Mouse (Mus musculus) left cerebral cortex, adult 8-10 months (tissue): ENCODE measurements around the gene Lman2l. TPM values are rescaled to one million over a fixed set of nuclear protein-coding genes. Genes with fewer than 3 reads are reported as not detected.
A peak's percentile ranks its signal among the peaks of the same experiment; 100 is the strongest.

Source experiments
- DNase-seq, 2 experiments: peaks; one replicate each; pipeline ENCODE4 v3.0.0; 2022; ENCODE audit warnings: low spot score in 2 of 2
- total RNA-seq, 4 experiments: library from RNA; stranded (reverse); gene quantifications; 2 replicates each; pipeline ENCODE4 v1.2.4; 2022

The Lman2l gene
- total RNA-seq, 4 experiments from 2014 or later: 36.4 to 46.7 (median 39.1) TPM

DNA sequence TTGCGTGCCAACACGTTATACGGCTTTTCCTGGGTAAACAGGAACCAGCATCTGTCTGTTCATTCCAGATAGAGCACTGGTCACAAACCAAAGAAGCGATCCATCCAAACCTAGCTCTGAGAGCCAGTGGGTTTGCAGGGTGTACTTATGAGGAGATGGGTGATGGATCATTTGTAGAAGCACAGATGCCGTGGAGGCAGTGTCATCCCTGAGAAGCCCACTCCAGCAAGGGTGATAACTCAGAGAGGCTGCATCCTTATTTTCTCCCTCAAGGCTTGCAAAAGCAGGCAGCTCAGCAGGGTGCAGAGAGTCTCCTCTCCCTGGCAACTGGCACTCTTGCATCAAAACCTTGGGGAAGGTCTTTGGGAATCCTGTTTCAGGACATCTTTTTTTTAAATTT lies 13.1 kb upstream of the Lman2l start:
- no peak for DNase-seq

DNA sequence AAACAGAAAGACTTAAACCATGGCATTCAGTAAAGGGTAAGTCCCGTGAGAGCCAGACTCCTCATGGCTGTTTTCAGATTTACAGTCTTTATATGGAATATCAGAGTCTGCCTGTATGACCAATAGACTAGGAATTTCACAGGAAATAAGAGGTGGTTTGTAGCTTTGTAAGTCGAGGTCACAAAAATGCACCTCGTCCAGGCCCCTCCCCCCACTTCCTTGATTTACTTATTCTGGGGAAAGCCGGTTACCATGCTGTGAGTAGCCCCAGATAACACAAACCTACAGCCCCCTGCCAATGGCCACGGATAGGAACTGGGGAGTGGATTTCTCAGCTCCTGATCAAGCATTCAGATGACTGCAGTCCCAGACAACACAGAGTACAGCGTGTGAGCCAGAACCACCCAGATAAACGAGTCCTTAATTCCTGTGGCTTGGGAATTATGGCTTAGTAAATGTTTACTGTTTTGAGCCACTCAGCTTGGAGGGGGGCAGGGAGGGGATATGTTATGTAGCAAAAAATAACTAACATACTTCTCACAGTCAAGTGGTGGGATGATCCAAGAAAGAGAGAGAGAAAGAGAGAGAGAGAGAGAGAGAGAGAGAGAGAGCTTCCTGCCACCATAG lies 12.4 kb upstream of the Lman2l start:
- no peak for DNase-seq

DNA sequence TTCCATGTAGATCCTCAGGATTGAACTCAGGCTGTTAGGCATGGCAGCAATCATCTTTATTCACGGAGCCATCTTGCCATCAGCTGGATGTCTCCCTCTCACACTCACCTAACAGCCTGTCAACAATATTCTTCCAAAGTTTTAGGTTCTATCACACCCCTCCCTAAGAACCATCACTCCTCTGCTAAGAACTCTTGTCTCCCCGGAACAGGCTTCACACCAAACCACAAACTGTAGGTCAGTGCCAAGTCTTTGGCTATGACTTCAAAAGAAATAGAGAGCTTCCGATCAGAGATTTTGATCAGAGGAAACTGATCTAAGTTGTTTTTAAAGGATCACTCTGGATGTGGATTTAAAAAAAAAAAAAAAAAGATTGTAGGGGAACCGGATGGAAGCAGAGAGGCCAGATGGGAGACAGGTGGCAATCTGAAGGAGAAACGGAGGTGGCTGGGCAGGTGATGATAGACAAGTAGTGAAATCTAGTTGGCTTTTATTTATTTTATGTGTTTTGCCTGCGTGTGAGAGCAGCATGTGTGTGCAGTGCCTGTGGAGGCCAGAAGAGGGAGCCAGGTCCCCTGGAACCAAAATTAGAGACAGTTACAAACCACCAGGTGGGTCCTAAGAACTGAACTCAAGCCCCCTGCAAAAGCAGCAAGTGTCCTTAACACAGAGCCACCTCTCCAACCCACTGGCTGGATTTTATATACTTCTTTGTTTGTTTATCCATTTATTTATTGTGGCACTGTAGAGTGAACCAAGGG lies 9.2 kb upstream of the Lman2l start:
- DNase-seq: no peak

DNA sequence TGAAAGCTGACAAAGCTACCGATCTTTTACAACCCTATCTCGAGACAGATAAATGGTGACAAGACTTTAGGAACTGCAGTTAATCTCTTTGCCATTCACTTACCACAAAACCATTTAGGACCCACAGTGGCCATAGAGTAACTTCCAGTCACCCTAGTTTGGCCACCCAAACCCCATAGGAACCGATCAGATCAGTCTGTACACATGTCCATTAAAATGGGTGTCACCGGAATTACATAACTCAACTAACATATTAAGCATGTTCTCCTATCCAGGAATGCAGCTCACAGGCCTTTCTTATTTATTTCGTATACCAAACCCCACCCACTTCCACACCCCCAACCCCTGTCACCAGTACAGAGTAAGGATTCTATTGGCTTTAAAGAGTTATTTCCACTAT lies 1.8 kb upstream of the Lman2l start:
- DNase-seq: no peak

DNA sequence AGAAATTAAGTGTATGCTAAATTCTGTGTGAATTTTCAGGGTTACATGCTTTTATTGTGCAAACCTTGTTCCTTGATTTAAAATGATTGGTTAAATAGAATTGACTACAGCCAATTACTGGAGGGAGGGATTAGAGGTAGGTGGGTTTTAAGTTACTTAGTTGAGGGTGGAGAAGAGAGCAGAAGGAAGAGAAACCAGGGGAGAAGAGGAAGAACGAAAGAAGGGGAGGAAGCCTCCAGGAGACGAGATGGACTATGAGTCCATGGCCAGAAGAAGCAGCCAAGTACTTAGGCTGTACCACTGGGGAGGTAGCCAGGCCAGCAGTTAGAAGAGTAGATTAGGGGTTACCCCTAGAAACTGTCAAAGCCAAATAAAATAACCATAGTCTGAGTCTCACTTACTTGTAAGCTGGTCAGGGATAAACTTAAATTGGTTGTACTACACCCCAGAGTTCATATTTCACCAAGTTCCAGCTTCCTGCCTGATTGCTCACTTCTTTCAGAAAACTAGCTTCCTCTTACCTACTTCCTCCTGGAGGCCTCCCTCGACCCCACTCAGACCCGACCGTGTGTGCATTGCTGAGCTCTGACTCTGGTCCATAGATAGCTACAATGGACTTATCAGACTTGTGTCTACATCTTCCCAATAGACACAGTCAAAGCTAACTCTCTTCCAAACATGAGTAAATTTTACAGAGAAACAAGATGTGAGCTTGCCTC lies 1.2 kb upstream of the Lman2l start:
- no peak for DNase-seq

DNA sequence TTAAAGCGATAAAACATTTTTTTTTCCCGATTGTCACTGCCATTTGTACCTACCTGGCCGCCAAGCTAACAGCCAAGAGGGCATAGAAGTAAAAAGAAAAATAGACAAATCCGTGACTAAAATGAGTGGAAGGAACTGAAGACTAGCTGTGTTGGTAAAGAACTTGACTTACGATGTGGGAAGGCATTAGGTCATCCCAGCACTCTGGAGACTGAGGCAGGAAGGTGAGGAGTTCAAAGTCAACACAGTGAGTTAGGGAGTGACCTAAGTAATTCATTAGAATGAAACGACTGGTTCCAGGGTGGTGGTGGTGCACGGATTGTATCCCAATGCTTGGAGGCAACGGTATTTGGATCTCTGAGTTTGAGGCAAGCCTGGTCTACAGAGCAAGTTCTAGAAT lies 437 bp upstream of the Lman2l start:
- no peak for DNase-seq

DNA sequence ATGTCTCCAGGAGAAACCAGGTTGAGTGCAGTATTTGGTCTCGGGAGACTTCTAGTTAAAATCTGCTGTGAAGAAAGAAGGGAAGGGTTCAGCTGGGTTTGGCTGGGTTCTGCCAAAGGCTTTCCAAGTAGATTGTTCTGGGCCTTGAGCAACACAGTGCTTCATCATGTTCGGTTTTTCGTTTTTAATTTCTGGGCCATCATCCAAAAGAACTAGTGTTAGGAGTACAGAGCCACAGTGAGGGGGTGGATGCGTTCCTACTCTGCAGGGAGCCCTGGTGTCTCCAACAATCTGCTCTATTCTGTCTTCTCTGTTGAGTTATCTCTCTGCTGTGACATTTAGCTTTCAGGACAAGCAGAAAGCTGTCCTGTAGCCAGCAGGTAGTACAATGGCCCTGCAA lies 4.0 kb downstream of the Lman2l start:
- DNase-seq: peak in 1 of 2 experiments; percentile 65

DNA sequence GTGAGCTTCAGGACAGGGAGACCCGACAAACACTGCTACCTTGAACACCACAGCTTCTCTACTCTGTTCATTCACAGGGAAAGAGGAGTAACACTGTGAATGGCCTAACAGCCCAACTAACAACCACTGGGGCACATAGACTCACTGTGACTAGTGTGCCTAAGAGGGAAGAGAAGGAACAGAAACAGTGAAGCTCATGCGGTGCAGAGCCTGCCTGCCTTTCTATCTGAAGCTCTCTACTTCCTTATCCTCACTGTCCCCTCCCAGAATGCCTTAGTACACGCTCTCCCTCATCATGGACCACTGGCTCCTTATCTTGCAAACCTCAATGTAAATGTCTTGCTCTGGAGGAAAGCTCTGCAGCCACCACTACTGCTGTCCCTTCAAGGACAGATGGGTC lies 7.8 kb downstream of the Lman2l start:
- no peak for DNase-seq

DNA sequence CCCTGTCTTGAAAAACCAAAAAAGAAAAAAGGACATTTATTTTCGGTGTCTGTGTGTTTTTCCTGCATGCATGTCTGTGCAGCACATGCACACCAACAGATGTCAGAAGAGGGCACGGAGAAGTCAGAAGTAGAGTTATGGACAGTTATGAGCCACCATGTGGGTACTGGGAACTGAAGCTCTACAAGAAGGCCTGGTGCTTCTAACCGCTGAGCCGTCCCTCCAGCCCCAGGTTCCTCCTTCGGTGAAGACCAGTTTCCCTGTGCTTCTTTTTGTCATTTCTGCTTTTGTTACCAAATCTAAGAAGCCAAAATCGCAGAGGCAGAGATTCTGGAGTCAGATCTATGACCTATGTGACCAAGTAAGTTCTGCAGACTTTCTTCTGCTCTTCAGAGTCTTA lies 8.6 kb downstream of the Lman2l start:
- DNase-seq: no peak

DNA sequence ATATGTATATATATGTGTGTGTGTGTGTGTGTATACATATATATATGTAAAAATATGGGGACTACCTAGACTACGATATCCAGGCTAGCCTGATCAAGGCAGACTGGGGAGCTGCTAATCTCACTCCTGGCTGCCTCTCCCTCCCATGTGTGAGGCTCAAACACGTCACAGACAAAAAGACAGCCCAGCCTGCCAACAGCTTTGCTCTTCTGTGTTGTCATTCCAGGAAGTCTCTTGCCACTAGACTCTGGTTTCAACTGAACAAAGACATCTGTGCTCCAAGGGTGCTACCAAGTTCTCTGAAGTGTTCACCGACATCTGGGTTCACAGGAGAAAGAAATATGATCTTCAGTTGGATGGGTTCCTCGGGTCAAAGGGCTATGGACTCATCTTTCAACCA lies 10.0 kb downstream of the Lman2l start:
- DNase-seq: no peak

DNA sequence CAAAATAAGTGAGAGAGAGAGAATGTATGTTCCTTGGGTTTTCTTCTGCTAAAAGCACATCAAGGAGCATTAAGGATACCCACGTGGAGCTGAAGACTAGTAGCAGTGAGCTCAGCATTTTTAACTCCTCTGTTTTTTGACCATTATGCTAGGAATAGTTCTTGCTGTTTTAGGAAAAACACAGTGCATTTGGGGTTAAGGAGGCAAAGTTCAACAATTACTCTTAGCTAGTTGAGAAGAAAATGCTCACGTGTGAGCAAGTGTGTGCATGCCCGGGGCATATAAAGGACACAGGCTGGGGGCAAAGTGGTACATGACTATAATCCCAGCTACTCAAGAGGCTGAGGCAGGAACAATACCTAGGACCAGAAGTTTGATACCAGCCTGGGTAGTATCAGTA lies 11.5 kb downstream of the Lman2l start:
- DNase-seq: no peak

DNA sequence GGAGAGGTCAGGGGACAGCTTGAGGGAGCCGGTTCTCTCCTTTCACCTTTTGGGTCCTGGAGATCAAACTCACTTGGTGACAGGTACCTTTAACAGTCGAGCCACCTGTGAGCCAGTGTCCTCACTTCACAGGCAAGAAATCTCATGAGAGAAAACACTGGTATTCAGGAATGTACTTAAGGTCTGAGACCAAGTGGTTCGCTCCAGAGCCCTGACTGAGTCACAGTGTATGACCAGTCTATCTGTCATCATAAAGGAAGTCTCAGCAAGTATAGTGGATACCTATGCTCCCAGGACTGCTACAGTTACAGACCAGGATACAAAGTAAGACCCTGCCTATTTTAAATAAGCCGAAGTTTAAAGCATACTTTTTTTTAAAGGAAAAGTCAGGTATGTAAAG lies 12.1 kb downstream of the Lman2l start:
- no peak for DNase-seq

DNA sequence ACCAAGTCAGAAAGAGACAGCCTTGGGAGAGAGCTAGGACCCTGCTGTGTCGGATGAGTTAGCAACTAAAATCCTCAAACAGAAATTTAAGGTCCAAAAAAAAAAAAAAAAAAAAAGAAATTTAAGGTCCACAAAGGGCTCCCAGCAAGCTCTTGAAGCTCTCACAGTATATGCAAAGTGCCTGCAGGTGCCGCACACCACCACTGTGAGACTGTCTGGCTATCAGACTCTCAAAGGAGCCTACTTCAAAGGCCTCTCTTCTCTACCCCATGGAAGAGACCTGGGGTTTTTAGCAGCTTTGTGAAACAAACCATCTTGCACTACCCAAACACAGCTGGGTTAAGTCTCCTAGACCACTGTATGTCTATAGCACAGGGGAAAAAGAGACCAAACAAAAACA lies 15.6 kb downstream of the Lman2l start:
- no peak for DNase-seq

DNA sequence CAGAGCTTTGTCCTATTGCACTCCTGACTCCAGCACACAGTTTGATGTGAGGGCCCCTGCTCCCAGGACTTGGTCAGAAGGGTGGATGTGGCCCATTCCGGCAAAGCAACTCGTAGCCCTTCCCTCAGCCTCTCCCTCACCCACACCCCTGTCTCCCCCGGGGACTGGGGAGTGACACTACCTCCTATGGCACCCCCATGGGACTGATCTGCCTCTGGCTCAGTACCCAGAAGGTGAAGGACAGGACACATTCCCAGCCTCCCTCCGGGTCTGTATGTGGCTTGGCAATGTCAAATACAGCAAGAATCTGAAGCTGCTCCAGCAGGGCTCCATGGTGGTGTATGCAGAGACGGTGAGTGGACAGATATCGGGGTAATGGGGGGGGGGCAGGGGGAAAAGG lies 40.5 kb downstream of the Lman2l start:
- DNase-seq: no peak

DNA sequence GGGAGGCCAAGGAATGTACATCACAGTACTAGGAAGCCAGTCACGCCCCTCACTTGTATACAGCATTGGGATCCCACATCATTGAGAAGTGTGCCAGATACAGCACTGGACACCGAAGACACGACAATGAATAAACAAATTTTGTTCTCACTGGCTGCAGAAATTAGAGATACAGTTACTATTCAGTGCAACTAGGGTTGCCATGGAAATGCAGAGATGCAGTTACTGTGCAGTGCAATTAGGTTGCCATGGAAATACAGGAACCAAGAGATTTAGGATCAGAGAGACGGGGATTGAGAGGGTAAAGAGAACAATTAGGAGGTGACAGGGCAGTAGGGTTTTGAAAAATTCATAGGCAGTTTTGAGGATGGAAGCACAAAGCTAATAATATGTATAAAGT lies 43.6 kb downstream of the Lman2l start:
- DNase-seq: no peak

DNA sequence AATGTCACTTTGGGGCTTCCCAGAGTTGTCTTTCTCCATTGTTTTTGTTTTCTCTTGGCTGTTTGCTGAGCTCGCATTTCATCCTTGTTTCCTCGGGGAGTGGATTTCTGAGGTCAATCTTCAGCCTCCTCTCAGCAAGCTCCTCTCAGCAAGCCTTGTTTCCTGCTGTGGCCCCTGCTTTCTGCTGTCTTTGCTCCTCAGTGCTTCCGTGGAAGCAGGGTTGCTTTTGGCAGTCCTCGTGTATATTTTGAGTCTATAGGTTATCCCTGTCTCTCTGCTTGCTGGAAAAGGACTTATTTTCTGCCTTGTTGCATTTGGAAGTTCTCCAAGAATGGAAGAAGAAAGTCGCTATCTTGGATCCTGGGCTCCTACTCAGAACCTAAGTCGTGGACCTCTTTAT lies 48.0 kb downstream of the Lman2l start:
- no peak for DNase-seq

DNA sequence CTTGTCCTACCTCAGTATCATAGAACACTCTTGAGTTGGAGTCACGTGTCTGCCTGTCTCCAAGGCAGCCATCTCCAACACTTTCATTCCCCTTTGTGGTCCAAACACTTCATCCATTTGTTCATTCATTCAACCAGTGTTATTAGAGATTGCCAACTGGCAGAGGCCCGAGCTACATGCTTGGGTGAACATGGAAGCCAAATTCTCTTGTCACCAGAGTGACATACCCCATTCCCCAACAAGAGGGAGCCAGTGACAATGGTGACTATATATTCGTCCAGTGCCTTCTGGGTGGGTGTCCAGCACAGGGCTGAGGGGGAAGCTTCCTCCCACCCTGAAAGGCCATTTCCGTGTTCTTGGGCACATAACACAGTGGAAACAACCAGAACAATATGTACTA lies 65.5 kb downstream of the Lman2l start:
- no peak for DNase-seq

DNA sequence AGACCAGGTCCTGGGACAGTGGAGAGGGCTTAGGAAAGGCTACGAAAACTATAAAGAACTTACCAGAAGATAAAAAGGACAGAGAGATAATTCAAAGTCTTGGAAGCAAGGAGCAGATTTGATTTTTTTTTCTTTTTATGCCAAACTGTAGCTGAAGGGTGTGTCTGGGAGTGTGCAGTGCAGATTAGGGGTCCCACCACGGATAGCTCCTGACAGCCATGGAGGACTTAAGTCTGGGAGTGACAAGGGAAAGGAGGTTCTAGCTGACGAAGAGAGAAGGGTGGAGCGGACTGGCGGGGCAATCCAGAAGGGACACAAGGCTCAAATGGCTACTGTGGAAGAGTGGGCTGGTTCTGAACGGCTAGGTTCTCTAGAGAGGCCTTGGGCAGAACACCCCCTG lies 66.2 kb downstream of the Lman2l start:
- no peak for DNase-seq

DNA sequence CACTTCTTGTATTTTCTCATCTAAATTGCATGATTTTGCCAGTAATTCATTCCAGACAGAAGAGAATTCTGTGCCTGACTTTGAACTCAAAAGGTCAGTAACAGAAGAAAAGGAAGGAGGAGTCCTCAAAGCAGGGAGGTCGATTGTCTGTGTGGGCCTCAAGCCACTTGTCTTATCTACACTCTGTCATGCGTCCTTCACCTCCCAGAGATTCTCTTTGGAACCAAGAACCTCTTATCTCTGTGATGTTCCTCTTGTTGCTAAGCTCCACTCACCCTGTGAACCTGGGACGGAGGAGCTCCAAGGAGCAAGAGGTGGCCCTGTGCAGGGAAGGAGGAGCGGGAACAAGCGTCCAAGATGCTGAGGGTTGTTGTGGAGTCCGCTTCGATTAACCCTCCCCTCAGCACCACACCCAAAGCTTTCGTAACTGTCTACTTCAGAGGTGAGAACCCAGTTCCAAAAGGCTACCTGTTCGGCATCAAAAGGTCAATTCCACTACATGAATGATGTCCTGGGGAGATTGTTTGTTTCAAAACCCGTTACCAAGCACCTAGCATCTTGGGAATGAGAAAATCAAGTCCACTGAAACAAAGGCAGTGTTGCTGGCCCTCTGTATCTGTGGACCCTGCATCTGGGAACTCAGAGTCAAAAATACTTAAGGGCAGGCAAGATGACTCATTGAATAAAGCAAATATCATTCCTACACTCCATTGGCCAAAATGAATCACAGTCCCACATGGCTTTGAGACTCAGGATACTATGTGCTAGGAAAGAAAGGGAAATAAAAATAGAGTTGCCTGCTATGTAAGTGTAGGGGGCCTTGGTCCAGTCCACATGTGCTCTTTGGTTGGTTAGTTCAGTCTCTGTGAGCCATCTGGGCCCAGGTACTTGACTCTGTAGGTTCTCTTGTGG lies 72.9 kb downstream of the Lman2l start, which contains the start of gene Fer1l5:
Gene Fer1l5 (plus strand): TSS at position 358 of the 912 bp plus-strand sequence.
- no peak for DNase-seq

DNA sequence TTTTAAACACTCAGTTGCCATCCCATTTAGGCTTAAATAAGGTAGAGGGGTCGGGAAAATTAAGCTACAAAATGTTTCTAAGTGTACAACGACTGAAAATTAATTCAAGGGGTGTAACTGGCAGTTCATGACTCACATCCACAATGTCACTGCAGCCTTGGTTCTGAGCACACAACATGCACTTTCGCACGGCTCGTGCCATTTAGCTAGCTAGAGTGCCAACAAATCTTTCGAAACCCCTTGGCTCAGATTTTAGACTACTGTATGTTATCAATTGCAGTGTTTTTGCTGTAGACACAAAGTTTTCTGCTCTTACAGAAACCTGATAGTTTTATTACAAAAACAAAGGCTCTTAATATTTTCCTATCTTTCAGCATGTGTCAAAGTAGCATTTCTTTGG lies 74.2 kb downstream of the Lman2l start:
- no peak for DNase-seq
